Mouse (Mus musculus): ENCODE measurements around the gene Atp1b1.

GRCm38 (mm10) chr1:164470985-164471384 is 12.8 kb upstream of the Atp1b1 start:
- TF ChIP-seq POLR2A (IDR thresholded peaks at IDR 0.05; ENCODE audit: borderline replicate concordance, low read depth, low read length) (no peak), CTCF (IDR thresholded peaks at IDR 0.05; ENCODE audit: low read depth, low read length) (no peak)
